ENCODE assay signal across 24 mouse cellular contexts in genomic region chr2:140532024-140532423, GRCm38 (mm10).
"Had no signal": no experiment of that assay in that cellular context is flagged by ENCODE, and none has a peak within 500 bp of the region (broad histone marks: within the 10 kb centered on the region; RNA-seq: fewer than 3 reads in every experiment).

No protein-coding gene starts in this region.

- H3K4me1 ChIP-seq: embryonic facial prominence, embryonic 10.5 days; embryonic facial prominence, embryonic 12.5 days; embryonic facial prominence, embryonic 13.5 days; embryonic facial prominence, embryonic 15.5 days had no signal

- H3K9me3 ChIP-seq: embryonic facial prominence, embryonic 10.5 days; embryonic facial prominence, embryonic 12.5 days; embryonic facial prominence, embryonic 13.5 days; embryonic facial prominence, embryonic 15.5 days; forebrain, embryonic 12.5 days; forebrain, embryonic 15.5 days had no signal

- H3K9ac ChIP-seq: embryonic facial prominence, embryonic 12.5 days; embryonic facial prominence, embryonic 13.5 days; embryonic facial prominence, embryonic 15.5 days; forebrain, embryonic 12.5 days; forebrain, embryonic 15.5 days; forebrain, postnatal 0 days had no signal

- H3K36me3 ChIP-seq: embryonic facial prominence, embryonic 10.5 days; embryonic facial prominence, embryonic 12.5 days; embryonic facial prominence, embryonic 13.5 days; embryonic facial prominence, embryonic 15.5 days; forebrain, embryonic 12.5 days; forebrain, embryonic 15.5 days had no signal

- H3K4me2 ChIP-seq: embryonic facial prominence, embryonic 12.5 days; embryonic facial prominence, embryonic 13.5 days; embryonic facial prominence, embryonic 15.5 days had no signal

- DNase-seq: cerebellum, adult 8-10 months; cerebellum, adult 9-10 months; cerebellum, adult 9-11 months; cerebellum, postnatal 10 days; cerebellum, postnatal 14 days; cerebellum, postnatal 25 days; cerebellum, postnatal 36 days; embryo, embryonic 11 days; gastrocnemius, adult 2 months; gastrocnemius, postnatal 10 days; gastrocnemius, postnatal 14 days; gastrocnemius, postnatal 25 days; gastrocnemius, postnatal 36 days; heart, adult 11 months; heart, adult 18-20 months; heart, adult 2 months had no signal

- H3K4me3 ChIP-seq: embryonic facial prominence, embryonic 10.5 days; embryonic facial prominence, embryonic 12.5 days; embryonic facial prominence, embryonic 13.5 days; embryonic facial prominence, embryonic 15.5 days; erythroblast, embryonic 14.5 days; forebrain, embryonic 12.5 days; forebrain, embryonic 15.5 days; gastrocnemius, adult 2 months; heart, adult 2 months had no signal

- H3K27ac ChIP-seq: embryonic facial prominence, embryonic 10.5 days; embryonic facial prominence, embryonic 12.5 days; embryonic facial prominence, embryonic 13.5 days; embryonic facial prominence, embryonic 15.5 days; forebrain, embryonic 12.5 days; forebrain, embryonic 15.5 days; gastrocnemius, adult 2 months; heart, adult 2 months had no signal

- H3K27me3 ChIP-seq: embryonic facial prominence, embryonic 12.5 days; embryonic facial prominence, embryonic 13.5 days; embryonic facial prominence, embryonic 15.5 days; forebrain, embryonic 12.5 days; forebrain, embryonic 15.5 days had no signal
